Mouse (Mus musculus) retina, postnatal 7 days (tissue): Measurements from ENCODE around the gene Slc17a3.

Experiments used
- DNase-seq: peaks from one replicate; pipeline ENCODE4 v3.0.0-alpha.2; 2012; ENCODE audit warnings: low read depth, low spot score

Gene Slc17a3

GRCm38 (mm10) chr13:23873141-23873540 is 33.9 kb downstream of the Slc17a3 start:
- DNase-seq = no peak

- DNase-seq = no peak
Observed at GRCm38 (mm10) chr13:23879106-23879505, 39.9 kb downstream of the Slc17a3 start.

- DNase-seq = no peak
Observed at GRCm38 (mm10) chr13:23879636-23880035, 40.4 kb downstream of the Slc17a3 start.

- DNase-seq = no peak
Observed at GRCm38 (mm10) chr13:23885540-23885939, 46.3 kb downstream of the Slc17a3 start.

- no peak for DNase-seq
Observed at GRCm38 (mm10) chr13:23887026-23887725, 47.9 kb downstream of the Slc17a3 start.

- DNase-seq = no peak
Observed at GRCm38 (mm10) chr13:23889011-23889605, 49.9 kb downstream of the Slc17a3 start.

- peak; percentile 31 for DNase-seq
Observed at GRCm38 (mm10) chr13:23892592-23893268, 53.5 kb downstream of the Slc17a3 start.

GRCm38 (mm10) chr13:23893269-23893593 is 54.0 kb downstream of the Slc17a3 start:
- no peak for DNase-seq

GRCm38 (mm10) chr13:23898242-23898641 is 59.0 kb downstream of the Slc17a3 start:
- DNase-seq = no peak

- DNase-seq = no peak
Observed at GRCm38 (mm10) chr13:23906906-23907305, 67.7 kb downstream of the Slc17a3 start.

GRCm38 (mm10) chr13:23910121-23910520 is 70.9 kb downstream of the Slc17a3 start:
- no peak for DNase-seq
